Mouse (Mus musculus) telencephalon, adult 2 months (tissue): Measurements from ENCODE around the gene Smim4.

Source experiments
- DNase-seq: peaks from one replicate; pipeline ENCODE4 v3.0.0-alpha.2; 2011; ENCODE audit warnings: low read depth, low spot score

Smim4 gene

DNA sequence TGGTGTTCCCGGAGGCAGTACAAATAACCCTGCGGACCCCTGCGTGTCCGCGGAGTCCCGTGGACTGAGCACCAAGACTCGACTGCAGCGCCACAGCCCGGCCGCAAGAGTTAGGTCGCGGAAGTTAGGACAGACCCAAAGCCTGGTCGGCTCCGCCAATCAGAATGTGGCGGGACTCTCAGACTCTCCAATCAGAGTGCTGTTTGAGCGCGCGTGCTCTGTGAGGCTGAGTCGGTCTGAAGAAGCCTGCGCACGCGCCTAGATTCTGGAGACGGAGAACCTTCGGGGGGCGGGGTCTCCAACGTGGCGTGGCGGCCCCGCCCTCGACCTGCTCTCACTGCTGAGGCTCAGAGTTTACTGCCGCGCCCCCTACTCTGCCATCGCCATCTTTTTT, at the start of gene Smim4:
TSS of gene Smim4 (minus strand) at position 131 of the 394 bp plus-strand sequence.
- peak; percentile 98 for DNase-seq

DNA sequence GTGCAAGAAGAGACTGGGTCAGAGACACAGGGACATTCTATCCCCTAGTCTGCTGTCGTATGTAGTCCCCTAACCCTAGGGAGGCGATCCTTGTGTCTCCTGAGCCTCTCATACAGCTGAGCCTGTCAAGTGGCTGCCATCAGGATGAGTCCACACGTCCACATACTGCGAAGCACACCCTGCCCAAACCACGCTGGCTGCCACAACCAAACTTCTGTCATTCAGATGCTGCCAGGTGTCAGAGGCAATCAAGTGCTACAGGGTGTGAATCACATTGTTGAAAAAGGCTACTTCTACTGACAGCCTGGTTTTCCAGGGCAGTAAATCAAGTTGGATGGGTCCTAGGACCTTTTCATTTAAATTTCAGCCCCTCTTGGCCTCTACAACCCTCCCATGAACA, 49.0 kb upstream of the Smim4 start:
- DNase-seq, result no peak

DNA sequence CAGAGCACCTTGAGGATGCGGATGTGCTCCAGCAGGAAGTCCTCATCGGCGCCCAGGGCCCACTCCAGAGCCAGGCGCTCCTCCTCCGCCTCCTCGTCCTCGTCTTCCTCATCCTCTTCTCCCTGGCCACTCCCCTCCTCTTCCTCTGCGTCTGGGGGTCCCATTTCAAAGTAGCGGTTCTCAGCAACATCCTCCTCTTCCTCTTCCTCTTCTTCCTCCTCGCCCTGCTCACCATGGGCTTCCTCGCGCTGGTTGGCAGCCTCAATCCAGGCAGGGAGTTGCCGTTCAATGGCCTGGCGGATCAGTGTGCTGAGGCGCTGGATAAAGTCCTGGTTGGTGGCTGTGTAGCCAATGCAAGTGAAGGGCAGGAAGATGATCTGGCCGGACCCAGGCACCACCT, 48.5 kb upstream of the Smim4 start:
- DNase-seq, result no peak

DNA sequence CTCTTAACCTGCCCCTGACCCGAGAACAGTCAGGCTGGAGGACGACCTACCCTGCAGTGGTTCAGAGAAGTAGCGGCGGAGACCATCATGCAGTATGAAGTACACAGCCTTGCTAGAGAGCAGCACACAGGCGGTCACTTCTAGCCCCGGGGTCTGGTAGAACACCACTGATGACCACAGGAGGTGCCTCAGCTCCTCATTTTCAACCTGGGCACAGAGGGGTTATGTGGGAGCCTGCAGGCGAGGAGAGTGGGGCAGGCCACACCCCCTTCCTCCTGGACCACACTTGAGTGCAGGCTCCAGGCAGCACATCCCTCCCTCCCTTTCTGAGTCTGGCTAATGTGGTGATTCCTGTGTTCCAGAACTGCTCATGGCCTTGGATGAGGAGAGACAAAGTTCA, 44.8 kb upstream of the Smim4 start:
- DNase-seq, result no peak

DNA sequence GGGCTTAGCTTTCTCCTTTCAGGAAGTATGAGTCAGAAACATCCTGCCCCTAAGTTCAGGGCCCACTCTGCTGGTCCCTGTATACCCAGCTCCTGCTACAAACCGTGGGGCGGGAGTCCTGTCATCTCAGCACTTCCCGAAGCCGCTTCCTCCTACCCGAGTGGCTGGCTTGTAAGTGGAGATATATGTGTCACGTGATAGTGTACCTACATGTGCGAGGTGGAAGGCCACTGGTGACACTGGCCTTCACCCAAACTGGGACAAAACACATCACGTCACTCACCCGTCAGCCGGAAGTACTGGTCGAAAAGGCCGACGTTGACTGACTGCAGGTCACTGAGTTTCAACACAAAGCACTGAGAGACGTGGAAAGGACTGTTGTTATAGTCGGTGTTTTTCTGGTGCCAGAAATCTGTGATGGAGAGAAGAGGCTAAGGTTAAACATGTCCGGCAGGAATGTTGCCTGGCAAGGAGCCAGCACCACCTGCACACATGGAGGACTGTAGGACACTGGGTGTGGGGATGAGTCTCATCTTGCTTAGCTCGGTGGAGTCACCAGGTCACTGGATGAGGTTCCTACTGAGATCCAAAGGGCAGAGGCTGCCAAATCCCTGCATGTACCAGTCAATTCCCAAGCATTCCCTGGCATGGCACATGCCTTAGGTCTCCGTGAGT, 44.2 kb upstream of the Smim4 start:
- no peak for DNase-seq

DNA sequence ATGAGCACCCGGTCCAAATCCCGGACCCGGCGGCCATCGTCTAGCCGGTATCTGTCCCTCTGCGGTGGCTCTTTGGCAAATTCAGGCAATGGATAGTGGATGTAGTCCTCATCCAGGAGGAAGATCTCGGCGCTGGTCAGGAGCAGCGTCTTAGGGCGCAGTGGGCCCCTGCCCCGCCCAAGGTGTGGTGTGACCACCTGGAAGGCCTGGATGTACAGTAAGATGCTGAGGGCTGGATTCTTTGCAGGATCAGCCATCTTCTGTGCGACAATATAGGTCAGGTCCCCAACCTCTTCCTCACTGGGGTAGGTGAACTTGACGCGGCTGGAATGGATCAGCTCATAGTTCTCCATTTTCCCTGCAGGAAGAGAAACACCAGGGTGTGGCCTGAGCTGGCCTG, 43.1 kb upstream of the Smim4 start:
- no peak for DNase-seq

DNA sequence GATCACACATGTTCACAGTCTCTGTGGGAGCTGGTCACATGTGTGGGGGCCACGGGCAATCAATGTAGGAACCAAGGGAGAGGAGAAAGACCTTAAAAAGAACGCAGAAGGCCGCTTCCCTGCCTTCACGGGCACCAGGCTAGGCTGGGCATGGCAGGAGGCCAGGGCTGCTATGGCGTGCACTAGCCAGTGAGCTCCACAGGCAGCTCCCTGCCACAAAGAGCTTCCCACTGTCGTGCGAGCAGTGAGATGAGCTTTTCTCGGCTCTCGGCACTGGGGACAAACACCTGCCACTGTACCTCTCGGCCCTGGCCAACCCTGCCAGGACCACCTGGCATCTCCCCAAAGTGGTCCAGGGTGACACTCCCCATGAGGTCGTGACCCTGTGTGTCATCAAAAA, 42.6 kb upstream of the Smim4 start:
- DNase-seq, result no peak

DNA sequence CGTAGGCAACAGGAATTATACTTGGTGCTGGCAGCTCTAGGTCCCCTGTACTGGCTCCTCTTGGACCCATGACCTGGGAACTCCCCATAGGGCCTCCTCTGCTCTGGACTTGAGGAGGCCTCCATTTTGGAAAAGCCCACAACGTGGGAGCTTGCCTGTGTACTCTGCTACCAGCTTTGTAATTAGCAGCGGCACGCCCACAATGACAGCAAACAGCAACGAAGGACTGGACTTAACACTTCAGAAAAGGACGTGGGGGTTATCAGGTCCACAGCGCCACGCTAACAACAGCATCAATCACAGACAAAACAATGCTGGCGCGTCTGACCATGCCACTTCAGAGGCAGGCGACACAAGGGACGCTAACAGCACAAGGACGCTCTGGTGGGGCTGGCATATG, 42.2 kb upstream of the Smim4 start:
- DNase-seq, result no peak

DNA sequence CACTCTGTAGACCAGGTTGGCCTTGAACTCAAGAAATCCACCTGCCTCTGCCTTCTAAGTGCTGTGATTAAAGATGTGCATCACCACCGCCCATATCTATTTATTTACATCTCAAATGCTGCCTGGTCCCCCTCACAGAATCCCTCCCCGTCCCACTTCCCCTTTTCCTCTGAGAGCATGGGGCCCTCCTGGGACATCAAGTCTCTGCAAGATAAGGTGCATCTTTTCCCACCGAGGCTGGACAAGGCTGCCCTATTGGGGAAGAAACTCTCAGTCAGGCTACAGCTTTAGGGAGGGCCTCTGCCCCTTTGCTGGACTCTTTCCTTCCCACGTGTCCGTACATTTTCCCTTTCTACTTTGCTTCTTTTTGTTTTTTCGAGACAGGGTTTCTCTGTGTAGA, 40.8 kb upstream of the Smim4 start:
- no peak for DNase-seq

DNA sequence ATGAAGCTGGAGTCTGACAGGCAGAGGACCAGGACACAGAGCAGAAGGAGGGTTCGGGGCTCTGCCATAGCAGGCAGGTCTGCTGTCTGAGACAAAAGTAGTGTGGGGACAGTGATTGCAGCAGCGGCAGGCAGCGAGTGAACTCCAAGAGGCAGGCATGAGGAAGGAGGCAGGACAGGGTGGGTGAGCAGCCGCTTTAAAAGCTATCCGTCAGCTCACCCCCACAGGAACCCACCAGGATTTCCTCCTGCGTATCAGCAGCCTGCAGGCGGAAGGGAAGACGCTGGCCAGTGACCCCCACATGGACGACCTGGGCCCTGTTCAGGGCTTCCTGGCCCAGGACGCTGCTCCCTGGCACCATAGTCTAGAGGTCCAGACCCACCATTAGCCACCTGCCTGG, 39.7 kb upstream of the Smim4 start, which contains the start of gene Stab1:
TSS of gene Stab1 (minus strand) at position 217 of the 400 bp plus-strand sequence.
- no peak for DNase-seq

DNA sequence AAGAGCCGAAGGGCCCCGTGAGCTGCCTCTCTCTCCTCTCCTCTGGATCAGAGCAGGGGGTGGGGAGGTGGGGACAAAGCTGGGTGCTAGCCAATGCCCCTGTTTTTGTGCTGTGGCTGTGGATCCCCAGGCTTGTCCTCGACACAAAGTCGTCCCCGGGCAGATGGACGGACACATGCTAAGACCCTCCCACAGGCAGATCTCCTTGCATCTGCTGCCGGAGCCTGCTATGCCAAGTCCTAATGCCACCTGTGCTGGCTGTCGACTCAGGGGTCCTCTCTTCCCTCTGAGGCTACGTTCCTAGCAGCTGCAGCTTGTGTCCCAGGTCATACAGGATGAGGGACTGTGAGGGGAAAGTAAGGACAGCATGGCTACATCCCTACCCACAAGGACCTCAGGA, 38.1 kb upstream of the Smim4 start:
- DNase-seq, result no peak

DNA sequence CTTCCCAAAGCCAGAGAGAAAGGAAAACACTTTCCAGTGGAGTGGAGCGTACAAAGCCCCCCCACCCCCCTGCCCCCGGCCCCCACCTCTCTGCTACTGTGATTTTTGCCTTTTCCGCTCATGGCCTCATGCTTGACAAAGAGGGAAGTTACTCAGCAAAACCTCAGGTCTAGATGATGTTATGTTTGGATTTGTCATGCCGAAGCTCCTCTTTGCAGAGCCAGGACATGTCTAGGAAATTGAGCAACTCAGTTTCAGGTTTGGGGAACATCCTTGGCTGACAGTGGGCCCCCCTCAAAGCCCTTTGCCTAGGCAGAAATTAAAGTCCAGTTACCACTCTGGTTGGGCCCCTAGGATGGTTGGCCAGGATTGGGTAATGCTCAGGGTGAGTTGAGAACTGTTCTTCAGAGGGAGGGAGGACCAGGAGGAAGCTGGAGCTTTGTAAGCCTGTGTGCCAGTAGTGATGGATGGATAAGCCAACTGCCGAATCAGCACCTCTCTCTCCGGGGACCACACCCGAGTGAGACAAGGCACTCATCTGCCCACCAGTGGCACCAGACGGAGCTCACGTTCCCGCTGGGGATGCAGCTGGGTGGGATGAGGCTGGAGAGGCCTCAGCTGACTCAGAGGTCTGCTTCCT, 37.4 kb upstream of the Smim4 start:
- DNase-seq, result no peak

DNA sequence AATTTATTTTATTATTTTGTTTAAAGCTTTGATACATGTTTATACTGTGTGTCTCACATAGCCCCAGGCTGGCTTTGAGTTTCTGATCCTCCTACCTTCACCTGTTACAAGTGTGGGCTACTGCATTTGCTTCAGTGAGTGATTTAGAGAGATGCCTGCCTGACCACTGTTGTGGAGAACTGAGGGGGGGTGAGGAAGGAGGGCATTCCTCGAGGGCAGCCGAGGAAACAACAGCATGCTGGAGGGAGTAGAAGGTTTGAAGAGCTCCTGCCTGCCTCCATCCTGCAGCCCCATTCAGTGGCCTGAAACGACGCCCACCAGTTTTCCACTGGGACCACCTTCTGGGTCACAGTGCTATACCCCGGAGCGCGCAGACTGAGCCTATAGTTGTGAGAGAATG, 36.7 kb upstream of the Smim4 start:
- no peak for DNase-seq

DNA sequence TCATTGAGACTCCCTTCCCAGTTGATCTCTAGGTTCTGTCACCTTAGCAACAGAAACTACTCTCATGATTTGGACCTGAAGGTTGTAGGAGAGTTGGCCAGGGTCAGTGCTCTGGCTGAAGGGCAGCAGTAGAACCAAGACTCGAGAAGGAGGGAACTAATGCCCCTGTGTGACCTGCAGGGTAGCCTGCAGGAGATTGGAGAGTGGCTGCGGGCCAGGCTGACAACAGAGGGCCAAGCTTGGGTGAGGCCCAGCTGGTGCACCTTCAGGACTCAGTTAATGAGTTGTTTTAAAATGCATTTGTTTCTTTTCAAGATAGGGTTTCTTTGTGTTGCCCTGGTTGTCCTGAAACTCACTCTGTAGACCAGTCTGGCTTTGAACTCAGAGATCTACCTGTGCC, 36.3 kb upstream of the Smim4 start:
- DNase-seq, result no peak

DNA sequence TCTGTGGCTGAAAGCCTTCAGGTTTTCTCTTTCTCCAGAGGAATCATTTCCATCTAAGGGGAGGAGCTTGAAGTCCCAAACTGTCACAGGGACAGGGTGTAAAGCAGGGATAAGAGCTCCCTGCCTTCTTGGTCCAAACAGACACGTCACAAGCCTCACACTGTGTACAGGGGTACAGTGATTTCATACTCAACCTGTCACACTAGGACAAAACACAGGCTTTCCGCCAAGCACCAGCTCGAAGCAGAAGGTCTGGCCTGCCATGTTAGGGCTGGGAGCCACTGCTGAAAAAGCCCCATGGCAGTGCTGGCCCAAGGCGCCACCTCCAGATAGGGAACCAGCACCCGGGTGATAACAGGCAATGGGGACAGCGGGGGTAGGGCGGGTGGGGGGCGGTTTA, 35.3 kb upstream of the Smim4 start:
- no peak for DNase-seq

DNA sequence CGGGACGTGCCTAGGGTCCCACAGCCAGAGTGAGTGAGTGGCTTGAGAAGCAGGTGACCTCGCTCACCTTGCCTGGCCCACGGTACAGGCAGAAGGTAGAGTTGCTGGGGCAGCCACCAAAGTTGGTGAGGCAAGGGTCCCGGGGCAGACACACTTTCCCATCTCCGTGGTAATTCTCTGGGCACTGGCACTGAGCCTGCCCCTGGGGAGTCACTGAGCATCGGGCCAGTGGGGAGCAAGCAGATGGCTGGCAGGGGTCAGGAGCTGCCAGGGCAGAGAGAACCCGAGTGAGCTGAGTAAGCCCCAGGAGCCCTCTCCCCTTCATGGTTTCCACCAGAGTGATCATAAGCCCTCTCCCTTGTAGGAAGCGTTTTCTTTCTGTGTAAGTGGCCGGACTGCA, 32.9 kb upstream of the Smim4 start:
- no peak for DNase-seq

DNA sequence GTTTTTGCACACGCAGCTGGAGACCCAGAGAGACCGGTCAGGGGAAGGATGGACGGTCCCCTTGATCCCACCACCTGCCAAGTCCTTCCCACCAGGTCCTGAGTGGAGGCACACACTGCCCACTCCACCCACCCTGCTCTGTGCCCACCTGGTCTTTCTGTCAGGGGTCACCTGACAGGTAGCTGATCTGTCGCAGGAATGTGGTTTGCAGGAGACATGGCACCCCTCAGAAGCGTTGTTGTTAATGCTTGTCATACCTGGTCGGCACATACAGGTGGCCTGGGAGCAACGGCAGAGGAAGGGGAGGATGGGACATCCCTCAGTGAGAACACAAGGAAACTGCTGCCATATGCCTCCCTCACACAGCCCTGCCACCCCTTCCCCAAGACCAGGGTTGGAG, 32.4 kb upstream of the Smim4 start:
- DNase-seq, result no peak

DNA sequence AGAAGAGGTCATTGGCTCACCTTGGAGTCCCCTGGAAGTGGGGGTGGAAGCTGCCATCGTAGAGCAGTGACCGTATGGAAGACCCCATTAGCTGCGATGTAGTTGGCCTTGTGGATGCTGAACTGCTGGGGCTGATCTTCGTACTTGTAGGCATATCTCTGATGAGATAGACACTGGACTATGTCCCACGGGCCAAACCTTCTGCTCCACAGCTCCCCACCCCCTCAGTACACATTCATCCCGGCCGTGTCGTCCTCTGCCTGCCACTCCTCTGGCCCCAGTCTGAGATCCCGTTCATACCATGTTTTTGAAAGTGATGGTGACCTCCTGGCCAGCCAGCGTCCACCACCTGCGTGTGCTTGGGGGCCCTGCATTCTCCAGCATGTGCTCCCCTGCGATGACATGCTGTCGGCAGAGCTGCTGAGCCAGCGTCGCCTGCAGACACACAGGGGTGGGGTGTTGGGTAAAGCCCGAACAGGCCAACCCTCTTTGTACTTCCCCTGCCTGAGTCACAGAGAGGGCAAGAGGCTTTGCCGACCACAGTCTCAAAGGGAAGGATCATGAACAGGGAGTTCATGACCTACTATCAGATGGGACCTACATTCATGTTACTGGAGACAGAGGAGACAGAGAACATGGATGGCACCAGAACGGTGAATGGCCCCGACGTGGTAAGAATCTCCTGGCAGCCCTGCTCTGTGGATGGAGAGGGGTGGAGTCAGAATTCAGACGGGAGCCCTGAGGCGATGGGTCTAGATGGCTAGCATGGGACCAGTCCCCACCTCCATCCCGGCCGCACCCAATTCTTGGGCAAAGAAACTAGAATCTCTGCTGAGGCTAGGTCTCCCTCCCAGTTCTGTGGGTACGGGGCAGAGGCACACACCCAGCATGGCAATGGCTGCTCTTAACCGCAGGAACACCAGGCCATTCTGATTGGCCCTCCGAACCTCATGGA, 31.7 kb upstream of the Smim4 start:
- no peak for DNase-seq

DNA sequence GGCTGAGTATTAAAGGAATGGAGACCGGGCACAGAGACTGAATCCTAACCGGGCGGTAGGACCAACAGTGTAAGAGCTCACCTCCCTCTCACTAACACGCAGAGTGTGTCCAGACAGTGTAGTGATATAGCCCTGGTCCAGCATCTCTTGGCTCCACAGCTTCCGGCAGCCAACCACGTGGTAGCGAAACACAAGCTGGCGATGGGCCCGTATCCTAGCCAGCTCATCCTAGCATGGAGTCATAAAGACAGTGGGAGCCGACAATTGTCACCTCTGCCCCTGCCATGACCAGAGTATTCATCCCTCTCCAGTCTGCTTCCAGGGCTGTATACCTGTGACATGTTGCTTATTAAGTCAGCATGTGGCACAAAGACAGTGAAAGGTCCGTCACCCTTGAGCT, 16.9 kb upstream of the Smim4 start:
- no peak for DNase-seq

DNA sequence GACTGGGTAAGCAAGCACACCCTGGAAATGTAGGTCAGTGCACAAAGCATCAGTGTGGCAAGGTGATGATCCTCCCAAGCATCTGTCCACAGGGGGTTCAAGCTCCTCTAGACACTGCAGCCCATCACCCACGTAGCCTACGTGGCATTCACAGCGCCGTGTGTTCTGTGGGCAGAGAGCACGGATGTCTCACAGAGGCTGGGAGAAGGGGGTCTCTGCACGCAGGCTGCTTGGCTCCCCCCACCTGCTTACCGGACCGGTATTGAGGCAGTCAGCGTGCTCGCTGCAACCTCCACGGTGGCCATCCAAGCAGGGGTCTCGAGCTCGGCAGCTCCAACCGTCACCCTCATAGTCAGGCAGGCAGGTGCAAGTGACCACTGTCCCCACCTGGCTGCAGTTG, 12.3 kb upstream of the Smim4 start:
- no peak for DNase-seq

DNA sequence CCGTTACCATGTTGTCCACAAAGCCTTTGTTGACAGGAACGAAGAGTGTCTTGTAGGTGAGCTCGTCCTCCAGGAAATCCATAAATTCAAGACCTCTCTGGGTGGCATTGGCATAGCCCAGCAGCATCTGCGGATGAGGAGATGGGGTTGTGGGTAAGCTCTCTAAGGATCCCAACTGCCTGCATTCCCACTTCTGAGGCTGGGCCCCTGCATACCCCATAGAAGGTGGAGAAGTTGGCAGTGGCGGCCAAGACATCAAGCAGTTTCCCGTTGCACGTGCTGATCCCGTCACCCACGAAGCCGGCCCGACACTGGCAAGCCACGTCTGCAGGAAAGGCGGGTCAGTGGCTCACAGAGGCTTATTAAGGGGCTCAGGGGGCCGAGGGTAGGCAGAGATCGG, 11.4 kb upstream of the Smim4 start:
- no peak for DNase-seq

DNA sequence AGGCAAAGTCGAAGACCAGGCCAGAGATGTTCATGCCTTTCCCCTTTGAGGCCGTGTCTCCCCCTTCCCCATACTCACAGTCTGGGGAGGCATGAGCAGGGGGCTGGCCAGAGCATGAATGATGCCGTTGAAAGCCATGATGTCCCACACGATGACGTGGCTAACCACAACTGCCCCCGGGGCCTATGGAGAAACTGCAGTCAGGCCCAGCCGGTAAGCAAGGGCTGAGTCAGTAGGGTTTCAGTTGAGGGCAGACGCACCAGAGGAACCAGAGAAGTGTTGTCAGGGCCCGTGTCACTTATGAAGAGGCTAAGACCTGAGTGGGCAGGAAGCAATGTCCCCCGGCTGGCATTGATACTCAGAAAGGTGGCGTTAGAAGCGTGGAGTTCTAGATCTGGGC, 10.9 kb upstream of the Smim4 start:
- no peak for DNase-seq
